Mouse (Mus musculus) T-cell, adult 2 months (primary cell): ENCODE measurements around the gene Atp2b4.

ENCODE experiments used
- DNase-seq: peaks from one replicate; pipeline ENCODE4 v3.0.0; 2022; ENCODE audit warnings: low spot score

Gene Atp2b4

DNA sequence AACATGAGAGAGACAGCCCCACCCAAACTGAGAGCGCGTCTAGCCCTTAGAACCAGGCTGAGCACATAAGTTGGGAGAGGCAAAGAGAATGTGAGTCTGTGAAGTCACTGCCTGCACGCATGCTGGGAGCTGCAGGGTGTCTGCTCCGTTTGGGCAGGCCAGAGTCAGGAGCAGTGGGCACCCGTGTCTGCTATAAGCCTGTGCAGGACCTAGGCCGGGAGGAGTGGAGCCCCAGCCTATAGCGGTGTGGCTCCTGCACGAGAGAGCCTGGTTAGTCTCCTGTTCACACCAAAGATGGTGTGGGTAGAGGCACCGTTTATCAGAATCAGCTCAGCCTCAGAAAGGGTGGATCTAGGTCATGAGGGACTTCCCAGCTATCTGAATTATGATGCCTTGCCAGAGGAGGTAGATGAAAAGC lies 55.8 kb downstream of the Atp2b4 start:
- no peak for DNase-seq

DNA sequence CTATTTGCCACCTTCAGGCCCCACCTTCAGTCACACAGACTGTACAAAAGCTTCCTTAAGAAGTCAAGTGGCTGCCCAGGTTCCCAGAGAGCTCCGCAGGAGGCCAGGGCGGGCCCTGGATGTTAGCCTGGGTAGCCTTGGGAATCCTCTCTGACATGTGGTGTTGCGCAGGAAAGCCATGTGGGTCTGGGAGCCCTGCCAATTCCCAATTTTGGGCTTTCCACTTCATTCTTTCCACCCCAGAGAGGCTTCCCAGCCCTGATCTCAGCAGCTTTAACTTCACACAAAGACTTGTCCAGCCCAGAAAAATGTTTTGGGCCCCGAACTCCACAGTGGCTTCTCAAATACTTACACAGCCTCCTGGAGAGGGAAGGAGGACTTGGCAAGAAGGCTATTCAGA lies 56.2 kb downstream of the Atp2b4 start:
- DNase-seq = no peak

DNA sequence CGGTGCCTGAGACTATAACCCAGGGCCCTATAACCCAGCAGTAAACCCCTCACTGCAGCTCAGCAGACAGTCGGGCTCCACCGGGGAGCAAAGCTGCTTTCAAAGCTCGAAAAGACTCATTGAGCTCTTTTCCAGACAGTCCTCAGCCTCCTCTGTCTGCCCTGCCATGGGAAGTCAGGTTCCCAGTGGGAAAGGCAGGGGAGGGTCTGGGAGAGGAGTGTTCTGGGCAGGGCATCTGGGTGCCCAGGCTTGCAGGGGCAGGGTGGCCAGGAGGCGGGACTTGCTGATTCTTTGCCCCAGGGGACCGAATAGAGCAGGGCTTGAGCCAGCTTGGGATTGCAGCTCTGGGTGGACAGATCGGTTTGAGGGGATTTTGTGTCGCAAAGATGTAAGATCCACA lies 58.3 kb downstream of the Atp2b4 start:
- DNase-seq = no peak

DNA sequence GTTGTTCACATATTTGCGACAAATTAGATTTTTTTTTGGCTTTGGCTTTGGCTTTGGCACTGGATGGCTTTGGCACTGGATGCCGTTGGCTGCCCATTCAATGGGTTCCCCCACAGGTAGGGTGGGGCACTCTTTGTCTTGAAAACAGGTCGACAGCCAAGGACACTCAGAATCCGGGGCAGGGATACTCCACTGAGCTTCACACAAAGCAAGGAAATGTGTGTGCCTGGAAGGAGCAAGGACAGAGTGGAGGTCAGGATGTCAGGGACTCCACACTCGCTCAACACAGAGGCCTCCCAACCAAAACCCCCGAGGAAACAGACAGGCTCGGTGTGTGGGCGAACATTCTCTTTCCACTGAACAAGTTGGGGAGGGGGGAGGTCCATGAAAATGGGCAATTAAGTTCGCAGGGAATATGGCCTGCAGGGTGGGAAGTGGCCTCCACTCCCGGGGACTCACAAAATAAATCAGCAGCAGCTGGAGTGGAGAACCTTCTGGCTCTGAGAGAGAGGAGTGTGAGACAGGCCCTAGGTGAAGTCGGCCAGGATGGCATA lies 58.9 kb downstream of the Atp2b4 start:
- DNase-seq = no peak

DNA sequence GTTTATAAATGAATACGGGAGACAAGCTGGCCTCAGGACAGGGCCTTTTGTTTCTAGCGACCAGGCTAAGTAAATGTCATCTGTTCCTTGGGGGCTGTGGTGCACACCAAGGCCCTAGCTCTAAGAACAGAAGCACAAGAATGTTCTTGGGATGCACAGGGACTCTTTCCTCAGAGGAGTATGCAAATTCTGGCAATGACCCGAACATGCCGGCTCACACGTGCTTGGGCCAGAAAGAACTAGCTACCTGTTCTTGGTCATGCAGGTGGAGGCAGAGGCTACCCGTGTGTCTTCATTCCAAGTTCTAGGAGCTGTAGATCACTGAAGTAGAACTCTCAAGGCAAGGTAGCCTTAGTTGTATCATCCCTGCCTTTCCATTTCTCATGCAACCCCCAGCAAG lies 59.7 kb downstream of the Atp2b4 start:
- DNase-seq = no peak

DNA sequence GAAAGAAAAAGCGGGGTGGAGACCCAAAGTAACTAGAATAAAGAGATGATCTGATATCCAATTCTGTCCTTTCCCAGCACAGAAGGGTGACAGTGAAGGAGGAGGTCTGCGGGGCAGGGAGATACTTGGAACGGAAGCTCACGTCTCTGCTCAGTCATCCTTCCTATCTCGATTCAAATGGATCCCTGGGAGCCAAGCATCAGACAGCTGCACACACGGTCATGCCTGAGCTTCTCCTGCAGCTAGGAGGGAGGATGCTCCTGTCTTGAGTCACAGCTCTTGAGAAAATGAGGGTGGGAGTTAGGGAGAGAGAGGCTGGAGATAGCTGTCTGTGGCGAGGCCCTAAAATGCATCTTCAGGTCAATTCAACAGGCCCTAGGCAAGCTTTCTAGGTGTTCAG lies 64.2 kb downstream of the Atp2b4 start:
- DNase-seq = no peak

DNA sequence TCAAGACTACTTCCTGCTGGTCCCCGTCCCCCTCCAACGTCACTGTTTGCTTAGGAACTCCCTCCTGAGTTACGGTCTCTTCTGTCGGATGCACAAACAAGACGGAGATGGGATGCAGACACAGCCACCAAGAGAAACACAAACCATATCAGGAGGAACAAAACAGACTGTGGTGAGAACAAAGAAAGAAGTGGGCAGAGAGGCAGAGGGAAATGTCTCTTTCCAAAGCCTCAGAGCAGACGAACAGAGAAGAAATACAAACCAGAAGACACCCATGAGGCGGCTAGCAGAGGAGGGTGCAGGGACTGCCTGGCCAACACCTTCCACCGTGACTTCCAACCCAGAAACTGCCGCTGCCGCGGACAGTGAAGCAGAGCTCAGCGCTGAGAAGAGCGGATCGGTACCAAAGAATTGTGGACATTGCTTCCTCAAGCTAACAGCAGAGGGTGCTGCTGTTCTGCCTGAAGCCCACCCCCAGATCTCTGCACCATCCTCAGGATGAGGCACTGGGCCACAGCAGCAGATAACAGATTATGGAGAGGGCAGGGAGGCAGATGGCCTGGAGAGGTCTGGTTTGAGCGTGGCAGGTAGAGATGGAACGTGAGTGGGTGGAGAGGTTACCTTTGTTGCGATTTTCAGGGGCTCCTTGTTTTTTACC lies 64.7 kb downstream of the Atp2b4 start:
- DNase-seq = peak; percentile 18

DNA sequence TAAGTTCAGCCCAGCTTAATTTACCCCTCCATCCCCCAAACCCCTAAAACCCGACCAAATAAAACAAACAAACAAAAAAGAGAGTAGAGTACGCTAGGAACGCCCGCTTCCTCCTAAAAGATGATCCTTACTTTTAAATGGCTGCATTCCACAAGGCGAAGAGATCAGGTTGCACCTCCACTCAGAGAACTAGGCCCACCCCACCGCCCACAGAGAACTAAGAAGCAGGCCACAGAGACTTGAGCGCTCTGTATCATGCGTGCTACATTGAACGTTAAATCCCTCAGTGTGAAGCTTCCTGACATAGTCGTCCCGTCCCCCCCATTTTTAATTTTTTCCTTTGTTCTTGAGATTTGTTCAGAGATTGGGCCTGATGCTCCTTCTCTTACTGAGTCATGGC lies 68.0 kb downstream of the Atp2b4 start:
- DNase-seq = no peak

DNA sequence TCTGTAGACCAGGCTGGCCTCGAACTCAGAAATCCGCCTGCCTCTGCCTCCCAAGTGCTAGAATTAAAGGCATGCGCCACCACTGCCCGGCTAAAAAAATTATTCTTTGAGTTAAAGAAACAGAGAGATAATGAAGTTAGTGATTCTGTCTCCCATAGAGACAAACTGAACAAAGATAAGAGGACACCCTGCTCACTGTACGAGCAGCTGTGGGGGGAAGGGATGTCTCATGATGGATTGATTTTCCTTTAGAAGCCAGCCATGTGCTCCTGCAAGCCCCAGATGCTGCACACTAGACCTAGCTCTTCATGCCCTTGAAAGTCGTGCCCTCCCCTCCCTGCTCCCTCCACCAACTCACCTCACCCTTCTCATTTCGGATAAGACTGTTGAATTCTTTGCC lies 72.5 kb downstream of the Atp2b4 start:
- DNase-seq = no peak

DNA sequence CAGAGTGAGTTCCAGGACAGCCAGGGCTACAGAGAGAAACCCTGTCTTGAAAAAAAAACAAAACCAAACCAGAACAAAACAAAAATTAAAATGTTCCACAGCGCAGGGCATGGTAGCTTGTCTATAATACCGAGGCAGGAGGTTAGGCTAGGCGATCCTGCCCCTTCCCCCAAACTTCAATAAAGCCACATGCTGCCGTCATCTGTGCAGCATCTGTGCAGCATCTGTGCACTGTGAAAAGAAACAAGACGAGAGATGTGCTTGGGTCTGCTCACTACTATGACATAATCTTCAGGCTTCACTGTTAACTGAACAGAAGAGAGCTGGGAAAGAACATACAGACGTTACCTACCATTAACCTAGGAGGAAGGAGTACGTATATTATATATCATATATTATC lies 80.5 kb downstream of the Atp2b4 start:
- DNase-seq = no peak

DNA sequence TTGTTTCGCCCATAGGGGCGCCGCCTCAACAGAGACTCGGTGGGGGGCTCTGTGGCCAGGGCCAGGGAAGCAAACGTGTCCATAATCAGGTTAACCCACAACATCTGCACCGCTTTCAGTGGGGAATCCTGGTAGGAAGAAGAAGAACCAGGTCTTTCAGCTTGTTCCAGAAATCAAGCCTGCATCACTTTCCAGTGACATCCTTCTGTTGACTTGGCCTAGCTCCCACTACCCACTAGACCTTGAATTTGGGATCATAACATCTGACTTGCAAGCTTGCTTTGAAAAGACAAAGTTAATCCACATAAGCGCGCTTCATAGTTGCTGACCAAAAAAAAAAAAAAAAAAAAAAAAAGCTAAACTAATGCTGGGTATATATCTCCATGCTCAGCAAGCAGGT lies 82.1 kb downstream of the Atp2b4 start:
- DNase-seq = no peak

DNA sequence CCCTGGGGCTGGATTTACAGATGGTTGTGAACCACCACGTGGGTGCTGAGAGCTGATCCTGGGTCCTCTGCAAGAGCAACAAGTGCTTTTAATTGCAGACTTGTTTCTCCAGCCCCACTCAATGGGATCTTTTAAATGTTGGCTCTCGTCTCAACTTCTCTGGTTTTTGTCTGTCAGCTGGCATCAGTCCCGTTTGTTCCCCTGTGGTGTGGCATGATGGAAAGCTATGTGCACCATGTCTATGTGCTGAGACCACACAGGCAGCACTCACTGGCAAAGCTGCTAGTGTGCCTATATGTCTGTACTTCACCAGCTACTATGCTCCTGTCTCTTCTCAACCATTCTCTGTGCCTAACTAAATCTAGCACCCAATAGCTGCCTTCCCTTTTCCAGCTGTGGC lies 82.5 kb downstream of the Atp2b4 start:
- no peak for DNase-seq

DNA sequence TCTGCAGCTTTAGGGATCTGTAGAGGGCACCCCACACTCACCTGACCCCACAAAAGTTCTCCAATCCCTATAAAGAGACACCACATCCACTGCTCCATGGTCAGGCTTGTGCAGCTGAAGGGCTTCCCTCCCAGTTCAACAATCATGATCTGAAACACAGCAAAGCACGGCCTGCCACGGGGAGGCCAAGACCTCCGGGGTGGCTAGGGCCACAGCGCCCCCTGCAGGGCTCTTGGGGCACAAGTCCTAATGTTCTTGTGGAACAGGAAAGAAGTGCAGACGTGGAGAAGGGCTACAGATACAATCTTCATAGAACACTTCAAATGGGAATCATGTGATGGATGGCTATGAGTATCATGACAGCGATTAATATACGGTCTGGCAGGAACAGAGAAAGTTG lies 84.4 kb downstream of the Atp2b4 start:
- peak; percentile 75 for DNase-seq

DNA sequence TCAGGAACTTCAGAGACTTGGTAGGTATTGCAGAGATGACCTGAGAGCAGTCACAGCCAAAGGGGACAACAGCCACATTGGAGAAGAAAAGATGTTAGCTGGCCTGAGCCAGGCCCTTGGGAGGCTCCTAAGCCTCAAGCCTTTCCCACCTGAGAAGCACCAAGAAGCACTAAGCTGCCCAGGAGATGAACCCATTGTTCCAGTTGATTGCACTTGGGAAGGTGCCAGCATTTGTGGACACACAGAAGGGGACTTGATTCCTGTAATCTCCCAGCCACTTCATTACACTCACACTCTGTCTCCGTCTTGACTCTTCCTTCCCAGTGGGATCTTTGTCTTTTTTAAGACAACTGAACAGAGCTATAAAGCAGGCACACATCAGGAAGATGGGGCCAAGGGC lies 85.7 kb downstream of the Atp2b4 start:
- no peak for DNase-seq

DNA sequence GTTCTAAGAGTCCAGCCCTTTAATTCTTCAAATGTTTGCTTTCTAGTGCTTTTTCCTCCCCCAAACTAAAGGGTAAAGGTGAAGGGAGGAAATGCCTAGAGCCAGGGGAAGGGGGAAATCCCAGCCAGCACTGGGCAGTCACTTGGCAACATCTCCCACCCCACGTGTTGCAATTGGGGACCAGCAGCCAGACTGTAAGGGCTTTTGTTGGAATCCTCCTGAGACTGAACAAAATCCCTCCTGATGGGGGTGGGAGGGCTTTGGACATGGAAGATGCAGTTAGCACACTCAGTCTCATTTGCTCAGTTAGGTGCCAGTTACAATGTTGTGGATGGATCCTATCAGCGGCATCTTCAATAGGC lies 87.9 kb downstream of the Atp2b4 start:
- DNase-seq = no peak

DNA sequence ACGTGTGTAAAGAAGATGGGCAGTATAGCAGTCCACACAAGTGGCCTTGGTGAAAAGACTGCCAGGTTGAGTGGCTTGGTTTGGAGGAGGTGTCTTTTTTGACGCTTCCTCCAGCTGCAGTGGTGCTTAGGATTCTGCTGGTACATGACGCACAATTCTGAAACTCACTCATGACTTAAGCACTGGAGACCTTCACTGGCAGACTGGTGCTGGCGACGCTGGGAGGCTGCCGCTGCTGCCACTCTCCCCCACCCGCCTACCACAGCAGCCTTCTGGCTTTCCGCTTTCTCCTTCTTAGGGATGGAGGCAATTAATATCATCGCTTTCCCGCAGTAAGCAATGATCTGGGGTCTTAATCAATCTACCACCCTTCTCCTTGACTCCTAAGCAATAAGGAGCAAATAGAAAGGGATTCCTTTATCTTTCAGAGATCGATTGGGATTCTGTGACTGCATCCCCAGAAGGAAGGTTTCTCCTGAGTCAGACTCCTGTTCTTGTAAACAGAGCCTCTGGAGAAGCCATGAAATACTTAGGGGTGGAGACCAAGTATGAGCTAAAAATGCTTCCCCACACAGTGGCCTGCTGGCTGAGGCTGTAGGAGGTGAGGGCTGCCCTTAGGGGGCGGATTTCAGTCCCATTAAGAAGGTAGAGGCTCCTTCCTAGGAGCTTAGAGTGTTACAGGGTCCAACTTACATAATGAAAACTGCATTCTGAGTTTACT lies 88.4 kb downstream of the Atp2b4 start:
- DNase-seq = no peak

DNA sequence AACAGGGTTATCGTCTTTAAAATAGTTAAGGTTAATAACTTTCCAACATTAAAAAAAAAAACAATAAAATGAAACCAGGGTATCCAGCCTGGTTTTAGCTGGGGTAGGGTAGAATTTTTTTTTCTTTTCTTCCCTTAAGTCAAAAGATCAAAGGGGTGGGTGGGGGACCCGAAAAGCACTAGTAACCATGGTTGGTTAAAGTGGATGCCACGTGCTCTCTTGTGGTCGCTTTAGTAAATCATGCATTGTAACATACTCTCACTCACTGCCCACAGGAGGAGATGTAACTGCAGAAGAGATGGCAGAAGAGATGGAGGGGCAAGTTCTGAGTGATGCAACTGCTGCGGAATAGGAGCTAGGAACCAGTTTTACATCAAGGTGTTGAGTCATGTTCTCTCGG lies 89.5 kb downstream of the Atp2b4 start:
- peak; percentile 65 for DNase-seq

DNA sequence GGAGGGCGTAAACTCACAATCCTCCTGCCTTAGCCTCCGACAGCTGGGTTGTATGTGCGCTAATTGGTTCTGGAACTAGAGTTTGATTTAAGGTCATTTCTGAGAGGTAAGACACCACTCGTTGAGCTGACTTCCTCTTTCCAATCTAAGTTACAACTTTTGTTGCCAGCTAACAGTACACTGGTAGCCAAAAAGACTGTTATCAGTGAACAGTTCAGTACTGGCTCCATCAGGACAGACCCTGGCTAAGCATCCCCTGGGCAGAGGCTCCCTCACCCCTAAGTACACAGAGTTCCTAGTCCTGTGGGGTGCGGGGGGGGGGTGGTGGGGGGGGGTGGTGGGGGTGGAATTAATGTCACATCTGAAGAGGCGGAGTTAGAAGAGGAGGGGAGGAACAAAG lies 89.9 kb downstream of the Atp2b4 start:
- no peak for DNase-seq

DNA sequence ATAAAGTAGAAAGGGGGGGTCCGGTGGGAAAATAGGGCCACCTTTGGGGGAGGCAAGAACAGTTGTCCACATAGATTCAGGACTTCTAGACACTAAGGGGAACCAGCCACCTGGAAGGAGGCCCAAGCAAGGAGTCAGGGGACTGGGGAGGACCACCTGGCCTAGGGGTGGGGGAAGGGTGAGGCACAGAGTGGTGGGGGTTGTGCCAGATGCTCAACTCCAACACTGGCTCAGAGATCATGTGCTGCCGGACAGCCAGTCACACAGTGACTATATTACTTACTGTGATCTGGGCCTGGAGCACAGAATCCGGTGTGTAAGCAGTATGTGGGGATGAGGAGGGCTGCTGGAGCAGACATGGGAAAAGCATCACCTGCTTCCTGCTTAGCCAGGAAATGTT lies 91.5 kb downstream of the Atp2b4 start:
- DNase-seq = no peak

DNA sequence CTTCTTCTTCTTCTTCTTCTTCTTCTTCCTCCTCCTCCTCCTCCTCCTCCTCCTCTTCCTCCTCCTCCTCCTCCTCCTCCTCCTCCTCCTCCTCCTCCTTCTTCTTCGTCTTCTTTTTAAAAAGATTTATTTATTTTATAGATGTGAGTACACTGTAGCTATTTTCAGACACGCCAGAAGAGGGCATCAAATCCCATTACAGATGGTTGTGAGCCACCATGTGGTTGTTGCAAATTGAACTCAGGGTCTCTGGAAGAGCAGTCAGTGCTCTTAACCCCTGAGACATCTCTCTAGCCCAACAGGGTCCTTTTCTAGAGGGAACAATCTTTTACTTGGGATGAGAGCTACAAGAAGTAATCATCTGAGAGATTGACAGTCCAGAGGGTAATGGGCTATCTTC lies 99.0 kb downstream of the Atp2b4 start:
- DNase-seq = peak; percentile 46

DNA sequence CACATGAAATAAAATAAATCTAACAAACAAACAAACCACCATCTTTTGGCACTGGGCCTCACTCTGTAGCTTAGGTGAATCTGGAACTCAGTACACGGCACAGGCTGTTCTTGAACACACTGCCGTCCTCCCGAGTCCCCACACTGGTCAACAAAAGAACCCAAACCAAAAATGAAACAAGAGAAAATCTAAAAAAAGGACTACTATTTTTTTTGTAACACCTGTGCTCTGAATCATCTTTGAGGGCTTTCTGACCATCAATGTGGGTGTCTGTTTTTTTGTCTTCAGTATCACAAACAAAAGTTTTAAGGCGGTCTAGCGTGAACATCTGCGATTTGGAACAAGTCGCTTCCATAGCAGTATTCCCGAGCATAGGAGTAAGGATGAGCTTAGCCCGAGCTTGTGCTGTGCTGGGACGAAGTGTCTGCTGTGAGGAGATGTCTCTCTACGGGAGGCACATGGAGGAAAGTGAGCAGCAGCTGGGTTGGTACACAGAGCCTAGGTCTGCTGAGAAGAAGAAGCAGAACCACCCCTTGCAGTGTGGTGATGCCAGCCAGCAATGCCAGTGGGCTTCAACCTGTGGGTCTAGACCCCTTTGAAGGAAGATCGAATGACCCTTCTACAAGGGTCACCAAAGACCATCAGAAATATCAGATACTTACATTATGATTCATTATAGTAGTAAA lies 102.8 kb downstream of the Atp2b4 start:
- DNase-seq = no peak

DNA sequence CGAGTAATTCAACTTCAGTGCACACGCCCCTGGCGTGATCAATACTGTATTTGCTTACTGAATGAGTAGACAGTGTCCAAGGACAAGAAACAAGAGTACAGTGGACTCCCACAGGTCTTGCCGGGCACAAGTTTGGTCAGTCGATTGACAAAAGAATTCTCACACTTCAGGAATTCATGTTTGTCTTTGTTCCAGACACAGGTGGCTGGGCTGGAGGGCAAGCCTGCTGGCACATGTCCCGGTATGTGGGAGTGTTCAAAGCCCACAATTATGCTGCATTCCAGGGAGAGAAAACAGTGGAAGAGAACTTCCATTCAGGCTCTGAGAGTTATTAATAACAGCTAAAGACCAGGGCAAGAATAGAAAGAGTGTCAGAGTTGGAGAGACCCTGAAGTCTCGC lies 104.9 kb downstream of the Atp2b4 start:
- DNase-seq = no peak

DNA sequence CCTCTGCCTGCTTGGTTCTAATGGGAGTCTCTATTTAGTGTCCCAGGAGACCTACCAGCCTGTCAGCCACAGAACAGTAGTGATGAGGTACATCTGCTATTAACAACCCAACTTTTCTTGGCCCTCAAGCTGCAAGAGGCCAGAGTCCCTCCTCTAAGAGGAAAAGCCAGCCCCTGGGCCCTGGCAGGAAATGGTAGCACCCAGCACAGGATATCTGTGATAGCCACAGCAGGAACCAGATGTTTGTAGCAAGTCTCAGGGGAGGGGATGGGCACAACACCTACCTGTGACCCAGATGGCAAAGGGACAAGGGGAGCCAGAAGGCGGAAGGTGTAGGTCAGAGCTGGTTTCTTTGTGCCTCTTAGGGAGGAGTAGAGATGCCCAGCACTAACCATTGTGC lies 106.0 kb downstream of the Atp2b4 start:
- peak; percentile 43 for DNase-seq
